Mouse (Mus musculus): ENCODE data around the gene Shcbp1l.
A peak's percentile ranks its signal among the peaks of the same experiment; 100 is the strongest.
"Not testable (repeated sequence)": the region's sequence is repeated elsewhere in the genome, so short reads cannot be mapped to it uniquely, and the experiment has no call there.

Shcbp1l gene

GRCm38 (mm10) chr1:153424770-153425584 is at the start of gene Shcbp1l:
TSS of gene Shcbp1l (plus strand) at chr1:153425162.
- DNase-seq (ENCODE audit: low read depth, low spot score): peak; percentile 30

GRCm38 (mm10) chr1:153376446-153376845 is 48.5 kb upstream of the Shcbp1l start:
- no peak for DNase-seq (ENCODE audit: low read depth, low spot score)

- DNase-seq (ENCODE audit: low read depth, low spot score): no peak
These were observed 46.4 kb upstream of the Shcbp1l start for GRCm38 (mm10) chr1:153378587-153378986.

GRCm38 (mm10) chr1:153379832-153380231 is 45.1 kb upstream of the Shcbp1l start:
- no peak for DNase-seq (ENCODE audit: low read depth, low spot score)

GRCm38 (mm10) chr1:153380746-153381282 is 44.1 kb upstream of the Shcbp1l start:
- no peak for DNase-seq (ENCODE audit: low read depth, low spot score)

GRCm38 (mm10) chr1:153385081-153385480 is 39.9 kb upstream of the Shcbp1l start:
- DNase-seq (ENCODE audit: low read depth, low spot score): no peak

- DNase-seq (ENCODE audit: low read depth, low spot score): not testable (repeated sequence)
These were observed 39.3 kb upstream of the Shcbp1l start for GRCm38 (mm10) chr1:153385661-153386060.

GRCm38 (mm10) chr1:153386271-153387069 is 38.5 kb upstream of the Shcbp1l start:
- DNase-seq (ENCODE audit: low read depth, low spot score): peak; percentile 52

GRCm38 (mm10) chr1:153395706-153396105 is 29.3 kb upstream of the Shcbp1l start:
- not testable (repeated sequence) for DNase-seq (ENCODE audit: low read depth, low spot score)

- no peak for DNase-seq (ENCODE audit: low read depth, low spot score)
These were observed 23.2 kb upstream of the Shcbp1l start for GRCm38 (mm10) chr1:153401765-153402164.

- DNase-seq (ENCODE audit: low read depth, low spot score): not testable (repeated sequence)
These were observed 17.3 kb upstream of the Shcbp1l start for GRCm38 (mm10) chr1:153407641-153408040.

- not testable (repeated sequence) for DNase-seq (ENCODE audit: low read depth, low spot score)
These were observed 16.7 kb upstream of the Shcbp1l start for GRCm38 (mm10) chr1:153408296-153408695.

GRCm38 (mm10) chr1:153410915-153411314 is 14.0 kb upstream of the Shcbp1l start:
- DNase-seq (ENCODE audit: low read depth, low spot score): not testable (repeated sequence)

GRCm38 (mm10) chr1:153411723-153412122 is 13.2 kb upstream of the Shcbp1l start:
- no peak for DNase-seq (ENCODE audit: low read depth, low spot score)

- DNase-seq (ENCODE audit: low read depth, low spot score): not testable (repeated sequence)
These were observed 12.1 kb upstream of the Shcbp1l start for GRCm38 (mm10) chr1:153412663-153413396.

GRCm38 (mm10) chr1:153413397-153414020 is 11.5 kb upstream of the Shcbp1l start:
- DNase-seq (ENCODE audit: low read depth, low spot score): not testable (repeated sequence)

GRCm38 (mm10) chr1:153414114-153414723 is 10.7 kb upstream of the Shcbp1l start:
- not testable (repeated sequence) for DNase-seq (ENCODE audit: low read depth, low spot score)

GRCm38 (mm10) chr1:153414962-153415361 is 10.0 kb upstream of the Shcbp1l start:
- no peak for DNase-seq (ENCODE audit: low read depth, low spot score)

- DNase-seq (ENCODE audit: low read depth, low spot score): not testable (repeated sequence)
These were observed 9.2 kb upstream of the Shcbp1l start for GRCm38 (mm10) chr1:153415742-153416141.

- not testable (repeated sequence) for DNase-seq (ENCODE audit: low read depth, low spot score)
These were observed 8.6 kb upstream of the Shcbp1l start for GRCm38 (mm10) chr1:153416271-153416832.
